Mouse (Mus musculus) T-cell, adult 2 months (primary cell): ENCODE data around the gene Fkbp5.

Source experiments
- DNase-seq: peaks from one replicate; pipeline ENCODE4 v3.0.0; 2022; ENCODE audit warnings: low spot score

The Fkbp5 gene

GRCm38 (mm10) chr17:28523355-28524008 lies 6.2 kb upstream of the Fkbp5 start:
- no peak for DNase-seq

DNA sequence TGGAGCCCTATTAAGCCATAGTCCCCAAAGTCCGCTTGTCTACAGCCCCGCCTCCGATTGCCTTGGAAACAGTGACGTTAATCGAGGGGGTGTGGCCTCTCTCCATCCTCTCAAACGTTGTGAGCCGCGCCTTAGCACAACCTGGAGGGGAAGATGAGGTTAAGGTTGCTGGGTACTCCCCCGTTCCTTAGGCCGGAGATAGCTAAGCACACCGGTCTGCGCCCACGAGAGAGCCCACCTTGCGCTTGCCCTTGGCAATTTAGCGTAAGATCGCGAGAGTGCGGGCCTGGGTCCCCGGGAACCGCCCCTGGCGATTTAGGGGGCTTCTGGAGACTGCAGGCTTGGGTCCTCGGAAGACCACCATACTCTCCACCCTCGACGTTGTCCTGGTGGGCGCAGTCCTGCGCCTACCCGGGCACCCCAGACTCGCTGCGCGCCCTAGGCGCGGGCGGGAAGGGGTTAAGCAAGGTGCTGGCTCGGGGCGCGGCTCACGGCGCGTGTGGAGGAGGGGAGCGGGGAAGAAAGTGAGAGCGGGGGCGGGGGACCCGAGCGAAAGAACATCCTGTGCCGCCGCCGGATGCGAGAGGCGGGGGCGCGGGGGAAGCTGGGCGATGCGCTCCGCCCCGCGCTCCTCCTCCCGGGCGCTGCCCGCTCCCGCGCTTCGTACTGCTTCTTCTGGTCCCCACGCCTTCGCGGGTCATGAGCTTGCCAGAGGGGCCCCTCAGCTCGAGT lies 5.5 kb upstream of the Fkbp5 start:
- peak; percentile 94 for DNase-seq

DNA sequence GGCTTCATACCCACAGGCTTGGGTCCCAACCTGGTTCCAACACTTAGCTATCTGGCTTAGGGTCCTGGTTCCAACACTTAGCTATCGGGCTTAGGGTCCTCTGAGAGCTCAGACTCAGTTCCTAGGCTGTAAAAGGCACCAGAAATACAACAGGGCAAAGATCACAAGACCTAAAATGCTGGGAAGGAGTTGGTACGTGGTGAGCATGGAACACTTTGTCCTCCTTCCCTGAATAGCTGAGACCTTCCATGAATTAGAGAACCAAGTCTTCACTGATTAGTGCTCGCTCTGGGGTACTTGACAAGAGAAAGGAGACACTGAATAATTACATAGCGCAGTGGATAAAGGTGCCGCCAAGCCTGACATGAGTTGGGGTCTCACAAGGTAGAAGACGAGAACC lies 4.6 kb upstream of the Fkbp5 start:
- DNase-seq, result no peak

GRCm38 (mm10) chr17:28521071-28521726 lies 3.9 kb upstream of the Fkbp5 start:
- DNase-seq, result no peak

GRCm38 (mm10) chr17:28520561-28520960 lies 3.2 kb upstream of the Fkbp5 start:
- no peak for DNase-seq

GRCm38 (mm10) chr17:28519827-28520226 lies 2.5 kb upstream of the Fkbp5 start:
- peak; percentile 29 for DNase-seq

GRCm38 (mm10) chr17:28518615-28519071 lies 1.3 kb upstream of the Fkbp5 start:
- no peak for DNase-seq

DNA sequence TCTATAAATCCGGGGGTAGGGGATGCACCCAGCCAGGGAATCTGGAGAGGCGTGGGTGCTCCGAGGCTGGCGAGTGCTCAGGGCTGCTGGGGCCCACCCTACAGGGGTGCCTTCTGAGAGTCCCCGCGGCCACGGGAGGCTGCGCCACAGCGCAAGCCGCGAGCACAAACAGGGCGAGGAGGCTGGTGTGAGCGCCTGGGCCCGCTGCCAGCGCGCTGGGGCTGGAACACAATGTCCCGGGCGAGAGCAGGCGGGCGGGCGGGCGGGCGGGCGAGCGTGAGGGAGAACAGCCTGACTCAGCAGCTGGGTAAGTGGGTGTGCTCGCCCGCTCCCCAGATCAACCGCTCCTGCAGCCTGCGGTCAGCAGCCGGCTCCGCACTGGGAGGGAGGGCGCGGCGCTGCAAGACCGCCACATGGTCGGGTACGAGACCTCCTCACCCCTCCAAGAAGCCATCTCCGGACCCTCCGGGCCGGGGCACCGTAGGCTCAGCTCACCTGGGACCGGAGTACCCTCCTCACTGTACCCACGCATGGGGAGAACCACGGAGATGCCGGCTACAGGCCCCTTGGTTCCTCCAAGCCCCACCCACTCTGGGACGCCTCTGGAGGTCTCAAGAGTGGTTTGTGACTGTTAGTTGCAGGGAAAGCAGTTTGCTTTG lies 758 bp upstream of the Fkbp5 start:
- DNase-seq, result peak; percentile 66

DNA sequence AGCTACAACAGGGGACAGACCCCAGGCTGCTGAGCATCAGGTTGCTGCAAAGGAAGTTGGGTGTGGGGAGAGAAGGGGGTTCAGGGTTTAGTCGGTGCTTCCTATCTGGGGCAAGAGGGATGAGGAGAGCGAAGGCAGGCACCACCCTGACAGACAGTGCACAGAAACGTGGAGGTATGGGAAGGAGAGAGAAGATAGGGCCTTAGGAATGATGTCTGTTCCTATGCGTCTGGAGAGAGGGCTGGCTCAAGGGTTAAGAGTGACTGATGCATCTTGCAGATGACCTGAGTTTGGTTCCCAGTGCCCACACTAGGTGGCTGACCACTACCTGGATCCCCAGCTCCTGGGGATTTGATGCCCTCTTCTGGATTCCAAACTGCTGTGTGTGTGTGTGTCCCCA lies 446 bp downstream of the Fkbp5 start:
- no peak for DNase-seq

DNA sequence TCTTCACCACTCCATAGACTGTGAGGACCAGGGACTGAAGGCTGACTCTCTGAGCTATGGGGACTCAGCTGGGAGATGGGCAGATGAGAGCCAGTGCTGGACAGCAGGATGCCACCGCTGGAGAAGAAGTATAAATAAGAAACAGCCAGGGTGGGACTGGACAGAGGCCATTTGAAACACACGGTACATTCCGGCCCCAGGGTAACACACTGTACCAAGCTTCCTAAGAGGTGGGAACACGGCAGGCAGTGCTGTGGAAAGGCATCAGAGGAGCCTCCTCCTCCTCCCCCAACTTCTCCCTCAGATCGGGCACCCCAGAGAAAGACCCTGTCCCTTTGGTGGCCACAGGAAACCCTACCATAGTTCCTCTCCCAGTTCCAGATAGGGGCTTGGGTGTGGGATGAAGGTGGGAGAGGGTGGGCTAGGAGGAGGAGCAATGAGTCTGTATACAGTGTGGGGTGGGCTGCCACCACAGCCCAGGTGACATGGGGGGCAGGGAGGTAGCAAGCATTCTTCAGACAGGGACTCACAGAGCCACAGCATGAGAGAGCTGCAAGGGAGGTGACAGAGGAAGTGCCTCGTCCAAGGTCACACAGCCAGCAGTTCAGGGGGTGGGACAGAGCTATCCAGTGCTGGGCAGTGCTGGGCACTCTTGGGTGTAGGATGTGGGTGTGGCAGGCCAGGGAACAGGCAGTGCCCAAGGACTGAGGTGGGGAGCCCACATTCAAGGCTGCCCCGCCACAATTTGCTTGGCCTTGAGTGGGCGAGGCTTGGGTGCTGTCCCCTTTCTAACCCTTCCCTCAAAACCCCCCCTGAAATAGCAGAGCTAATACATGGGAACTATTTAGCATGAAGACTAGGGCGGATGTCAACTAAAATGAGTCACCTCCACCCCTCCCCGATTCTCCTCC lies 1.6 kb downstream of the Fkbp5 start:
- DNase-seq, result no peak

DNA sequence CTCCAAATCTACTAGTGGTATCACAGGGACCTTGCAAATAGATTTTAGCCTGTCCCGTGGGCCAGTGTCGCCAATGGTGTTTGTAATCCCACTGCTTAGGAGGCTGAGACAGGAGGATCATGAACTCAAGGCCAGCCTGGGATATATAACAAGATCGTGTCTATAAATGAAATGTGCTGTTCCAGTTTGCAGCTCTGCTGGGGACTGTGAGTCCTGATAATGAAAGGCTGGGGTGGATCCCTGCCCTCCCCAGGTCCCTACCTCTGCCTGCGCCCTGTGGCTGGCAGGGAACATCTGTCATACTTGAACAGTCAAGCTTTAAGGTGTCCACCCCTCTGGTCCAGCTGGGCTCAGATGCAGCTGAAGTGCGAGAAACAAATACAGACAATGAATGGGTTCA lies 2.8 kb downstream of the Fkbp5 start:
- DNase-seq, result no peak

GRCm38 (mm10) chr17:28513844-28514243 lies 3.5 kb downstream of the Fkbp5 start:
- no peak for DNase-seq

- no peak for DNase-seq
These were observed 4.0 kb downstream of the Fkbp5 start for GRCm38 (mm10) chr17:28513337-28513736.

DNA sequence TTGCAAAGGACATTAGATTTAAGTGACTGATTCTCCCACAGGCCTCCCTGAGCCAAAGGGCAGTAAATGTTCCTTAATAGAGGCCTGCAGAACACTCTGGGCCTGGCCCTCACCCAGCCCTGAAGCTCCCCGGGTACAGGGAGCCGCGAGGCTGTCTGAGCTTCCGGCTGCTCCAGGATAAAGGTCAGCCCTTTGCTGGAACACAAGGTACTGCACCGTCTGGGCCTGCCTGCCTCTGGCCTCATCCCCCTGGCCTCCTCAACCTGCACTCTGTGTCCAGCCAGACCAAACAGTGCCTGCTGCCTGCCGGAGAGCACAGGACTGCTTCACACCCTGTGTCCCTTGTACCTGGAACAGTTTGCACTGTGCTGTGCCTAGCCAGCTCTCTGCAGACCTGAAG lies 4.6 kb downstream of the Fkbp5 start:
- no peak for DNase-seq

DNA sequence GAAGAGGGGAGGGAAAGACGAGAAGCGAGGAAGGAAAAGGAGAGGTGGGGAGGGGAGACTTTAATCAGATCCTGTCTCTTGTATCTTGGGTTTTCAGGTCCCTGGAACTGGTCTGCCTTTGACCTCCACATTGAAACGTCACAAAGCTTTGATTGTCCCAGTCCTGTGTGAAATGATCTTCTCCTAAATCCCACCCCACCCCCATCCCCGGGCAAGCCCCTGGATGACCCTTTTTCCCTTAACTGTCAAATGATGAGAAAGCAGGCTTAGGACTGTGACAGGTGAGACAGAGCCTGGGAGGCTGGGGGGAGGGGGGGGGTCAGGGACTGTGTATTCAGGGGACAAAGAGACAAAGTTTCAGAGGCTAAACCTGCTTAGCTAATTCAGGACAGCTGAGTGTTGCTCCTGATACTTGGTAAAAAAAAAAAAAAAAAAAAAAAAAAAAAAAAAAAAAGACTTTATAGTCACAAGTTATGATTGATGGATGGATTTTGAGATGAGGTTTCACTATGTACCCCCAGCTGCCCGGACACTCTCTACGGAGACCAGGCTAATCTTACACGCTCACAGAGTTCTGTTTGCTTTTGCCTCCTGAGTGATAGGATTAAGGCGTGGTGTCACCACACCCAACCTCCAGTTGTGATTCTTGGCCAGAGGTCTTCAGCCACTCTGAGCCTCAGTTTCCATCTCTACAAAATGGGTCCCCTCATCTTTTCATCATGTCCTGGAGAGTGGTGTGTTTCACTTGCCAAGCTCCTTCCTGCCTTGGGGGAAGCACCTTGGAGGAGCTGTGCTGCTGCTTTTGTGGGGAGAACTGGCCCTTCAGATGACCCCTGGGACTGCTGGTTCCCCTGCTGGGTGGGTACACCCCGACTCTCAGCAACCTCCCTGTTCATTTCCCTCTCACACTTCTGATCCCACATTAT lies 5.4 kb downstream of the Fkbp5 start:
- DNase-seq, result no peak

DNA sequence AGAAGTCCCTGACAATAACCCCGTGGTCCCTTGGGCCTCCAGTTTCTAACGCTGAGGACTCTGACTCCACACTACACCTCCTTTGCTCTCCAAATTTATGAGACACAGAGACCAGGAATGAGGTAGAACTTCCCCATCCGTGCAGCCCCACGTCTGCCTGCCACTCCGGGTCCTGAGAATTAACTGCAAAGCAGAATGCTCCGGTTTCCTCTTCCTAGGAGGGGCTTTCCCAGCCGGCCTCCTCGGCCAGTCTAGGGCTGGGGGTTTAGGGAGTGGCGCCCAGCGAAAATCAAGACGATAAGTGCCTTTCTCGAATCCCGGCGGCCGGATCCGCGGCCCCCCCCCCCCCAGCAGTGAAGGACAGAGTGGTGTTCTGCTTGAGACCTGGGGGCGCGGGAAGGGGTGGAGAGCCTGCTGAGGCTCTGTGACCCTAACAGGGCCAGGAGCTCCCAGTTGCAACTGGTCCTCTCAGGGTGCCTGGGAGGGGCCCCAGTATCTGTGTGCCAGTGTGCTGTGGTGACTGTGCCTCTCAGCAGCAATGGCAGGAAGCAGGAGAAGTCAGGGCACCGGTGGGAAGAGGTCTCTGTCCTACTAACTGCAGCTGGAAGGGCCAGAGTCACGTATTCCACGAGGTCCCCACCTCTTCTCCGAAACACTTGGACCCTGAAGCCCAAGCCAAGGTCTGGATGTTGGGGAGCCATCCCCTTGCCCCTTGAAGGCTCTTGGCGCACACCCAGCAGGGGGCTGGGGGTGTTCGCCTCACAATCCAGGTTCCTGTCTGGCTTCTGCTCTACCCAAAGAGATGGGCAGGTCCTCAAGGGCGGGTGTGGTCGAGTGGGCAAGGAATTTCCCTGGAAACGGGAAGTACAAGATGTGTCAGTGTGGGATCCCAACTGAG lies 6.6 kb downstream of the Fkbp5 start:
- no peak for DNase-seq

GRCm38 (mm10) chr17:28507496-28507895 lies 9.8 kb downstream of the Fkbp5 start:
- no peak for DNase-seq

DNA sequence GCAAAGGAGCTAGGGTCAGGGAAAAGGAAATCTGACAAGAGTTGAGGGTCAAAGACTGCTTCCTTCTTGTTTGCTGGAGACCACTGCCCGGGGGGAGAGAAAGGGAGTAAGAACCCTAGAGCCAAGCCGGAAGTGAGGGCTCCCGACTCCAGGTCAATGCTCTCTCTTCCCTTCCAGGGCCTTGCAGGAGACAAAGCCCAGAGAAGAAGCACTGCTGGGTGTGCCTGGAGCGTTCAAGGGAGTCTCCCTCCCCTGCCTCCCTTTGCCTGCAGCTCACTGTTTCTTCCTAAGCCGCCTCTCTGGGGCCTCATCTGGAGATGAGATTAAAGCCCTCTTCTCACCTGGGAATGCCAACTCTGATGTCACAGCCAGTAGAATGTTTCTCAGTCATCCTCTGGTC lies 10.4 kb downstream of the Fkbp5 start:
- no peak for DNase-seq

DNA sequence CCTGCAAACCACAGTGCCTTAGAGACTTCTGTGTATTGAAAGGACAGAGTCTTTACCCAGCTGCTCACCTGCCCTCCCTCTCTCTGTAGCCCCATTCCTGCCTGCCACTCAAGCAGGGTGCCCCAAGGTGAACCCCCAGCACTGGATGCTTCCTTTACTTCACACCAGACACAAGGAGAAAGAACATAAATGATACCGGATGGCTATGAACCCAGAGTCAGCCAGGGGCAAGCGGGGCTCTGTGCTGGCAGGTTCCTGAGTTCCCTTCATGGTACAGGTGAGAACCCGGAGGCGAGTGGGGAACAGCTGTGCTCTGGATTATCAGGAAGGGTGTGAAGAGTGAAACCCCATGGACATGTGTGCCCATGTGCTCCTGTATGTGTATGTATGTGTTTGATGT lies 11.7 kb downstream of the Fkbp5 start:
- DNase-seq, result no peak
